Mouse (Mus musculus): ENCODE measurements at regions not wholly inside any gene's neighbourhood (a gene's known extent, or its start where the extent isn't known, plus 50 kb on each side); places are given as distances from the start of the nearest gene placed in this dataset.

GRCm38 (mm10) chr12:58537833-58538232 lies 268.7 kb upstream of the Clec14a start:
- no peaks in the 10 kb centered on the region for H3K4me1 ChIP-seq (ENCODE audit: control insufficient read depth in 1 of 2, insufficient read depth in 2 of 2)
- in situ Hi-C loops (cut with MboI; ENCODE audit: low pct_ligation_motif_present, low pct_unique_long_range_greater_than_20kb, low sequenced_read_pairs), result no loop called here
- no peak overlapping the region for H3K27ac ChIP-seq (ENCODE audit: insufficient read depth, low read depth)
- no peak for DNase-seq (ENCODE audit: extremely low read depth)
- TF ChIP-seq MAX (IDR thresholded peaks at IDR 0.05; ENCODE audit: low read length) (no peak), MYC (IDR thresholded peaks at IDR 0.05; ENCODE audit: low read depth, low read length) (no peak), ZC3H11A (IDR thresholded peaks at IDR 0.05; ENCODE audit: low read depth, low read length) (no peak), USF1 (IDR thresholded peaks at IDR 0.05; ENCODE audit: low read depth, low read length) (no peak), CTCF (conservative IDR thresholded peaks at IDR 0.05 in 1 of 2, IDR thresholded peaks at IDR 0.05 in 1 of 2; ENCODE audit: low read depth in 2 of 2, low read length in 2 of 2) (no peak), ZNF384 (IDR thresholded peaks at IDR 0.05; ENCODE audit: low read depth, low read length) (no peak), JUND (conservative IDR thresholded peaks at IDR 0.05; ENCODE audit: low read depth, low read length) (no peak), POLR2AphosphoS2 (IDR thresholded peaks at IDR 0.05; ENCODE audit: low read depth, low read length) (no peak)
- dilution Hi-C loops (cut with MboI; ENCODE audit: extremely low pct_ligation_motif_present, extremely low pct_unique_long_range_greater_than_20kb, low sequenced_read_pairs), result no loop called here
- no peaks in the 10 kb centered on the region for H3K9me3 ChIP-seq (replicated peaks; ENCODE audit: low read length)
- H3K4me3 ChIP-seq (replicated peaks in 1 of 3; ENCODE audit: low read depth in 2 of 3, low read length in 2 of 3, poor library complexity in 1 of 3), result no peak overlapping the region
- H3K27me3 ChIP-seq (replicated peaks), result no peaks in the 10 kb centered on the region
- H3K4me2 ChIP-seq (ENCODE audit: insufficient read depth, low read depth, poor library complexity, severe bottlenecking), result no peak overlapping the region
- H3K79me2 ChIP-seq (replicated peaks; ENCODE audit: control insufficient read depth, extremely low read depth, insufficient read depth, poor library complexity, severe bottlenecking), result no peaks in the 10 kb centered on the region
- H3K36me3 ChIP-seq (replicated peaks in 1 of 2; ENCODE audit: control insufficient read depth in 1 of 2, insufficient read depth in 1 of 2, low read length in 1 of 2), result no peaks in the 10 kb centered on the region
- H3K9ac ChIP-seq (ENCODE audit: insufficient read depth, low read depth), result no peak overlapping the region

GRCm38 (mm10) chr12:58536381-58536992 lies 267.4 kb upstream of the Clec14a start:
- dilution Hi-C loops (cut with MboI; ENCODE audit: extremely low pct_ligation_motif_present, extremely low pct_unique_long_range_greater_than_20kb, low sequenced_read_pairs) (no loop called here), in situ Hi-C loops (cut with MboI; ENCODE audit: low pct_ligation_motif_present, low pct_unique_long_range_greater_than_20kb, low sequenced_read_pairs) (no loop called here)
- H3K27ac ChIP-seq (ENCODE audit: insufficient read depth, low read depth), result no peak overlapping the region
- H3K4me2 ChIP-seq (ENCODE audit: insufficient read depth, low read depth, poor library complexity, severe bottlenecking), result no peak overlapping the region
- DNase-seq (ENCODE audit: extremely low read depth), result no peak
- H3K79me2 ChIP-seq (replicated peaks; ENCODE audit: control insufficient read depth, extremely low read depth, insufficient read depth, poor library complexity, severe bottlenecking), result no peaks in the 10 kb centered on the region
- H3K9me3 ChIP-seq (replicated peaks; ENCODE audit: low read length), result no peaks in the 10 kb centered on the region
- no peaks in the 10 kb centered on the region for H3K36me3 ChIP-seq (replicated peaks in 1 of 2; ENCODE audit: control insufficient read depth in 1 of 2, insufficient read depth in 1 of 2, low read length in 1 of 2)
- no peak overlapping the region for H3K9ac ChIP-seq (ENCODE audit: insufficient read depth, low read depth)
- H3K4me3 ChIP-seq (replicated peaks in 1 of 3; ENCODE audit: low read depth in 2 of 3, low read length in 2 of 3, poor library complexity in 1 of 3), result no peak overlapping the region
- no peaks in the 10 kb centered on the region for H3K27me3 ChIP-seq (replicated peaks)
- TF ChIP-seq BHLHE40 (IDR thresholded peaks at IDR 0.05; ENCODE audit: low read depth, low read length) (no peak), SMC3 (IDR thresholded peaks at IDR 0.05; ENCODE audit: low read depth, low read length) (no peak), RAD21 (IDR thresholded peaks at IDR 0.05; ENCODE audit: low read depth, low read length) (no peak), NELFE (IDR thresholded peaks at IDR 0.05; ENCODE audit: low read depth, low read length) (no peak), MYC (IDR thresholded peaks at IDR 0.05; ENCODE audit: low read depth, low read length) (no peak), CTCF (conservative IDR thresholded peaks at IDR 0.05 in 1 of 2, IDR thresholded peaks at IDR 0.05 in 1 of 2; ENCODE audit: low read depth in 2 of 2, low read length in 2 of 2) (no peak), MEF2A (IDR thresholded peaks at IDR 0.05; ENCODE audit: borderline replicate concordance, low read depth, low read length) (no peak), MAFK (IDR thresholded peaks at IDR 0.05; ENCODE audit: insufficient replicate concordance, low read length) (no peak), E2F4 (IDR thresholded peaks at IDR 0.05; ENCODE audit: insufficient replicate concordance, low read depth, low read length) (no peak), ZNF384 (IDR thresholded peaks at IDR 0.05; ENCODE audit: low read depth, low read length) (no peak), PAX5 (IDR thresholded peaks at IDR 0.05; ENCODE audit: low read length) (no peak), ZKSCAN1 (IDR thresholded peaks at IDR 0.05; ENCODE audit: borderline replicate concordance, low read depth, low read length) (no peak)
- no peaks in the 10 kb centered on the region for H3K4me1 ChIP-seq (ENCODE audit: control insufficient read depth in 1 of 2, insufficient read depth in 2 of 2)
